Mouse (Mus musculus) midbrain, embryonic 16.5 days (tissue): ENCODE data around the gene Rnf115. TPM values are rescaled to one million over a fixed set of nuclear protein-coding genes. Genes with fewer than 3 reads are reported as not detected.

Source experiments
- polyA plus RNA-seq: library from polyadenylated mRNA; unstranded; fragments of >200 nt; fragmentation: Nextera tagmentation; extraction: Ambion mirVana; gene quantifications from 2 replicates; pipeline ENCODE4 v1.2.1, GENCODE M21; 2015

The Rnf115 gene
- polyA plus RNA-seq, 1 experiment from 2014 or later, result 71.4 TPM

Other genes starting within 250 kb of the Rnf115 start
- 1.8 and 2.4 TPM in 2 replicates for gene Hfe2, start 202.5 kb upstream of the Rnf115 start, polyA plus RNA-seq
- 41.5 and 43.5 TPM in 2 replicates for gene Txnip, start 169.7 kb upstream of the Rnf115 start, polyA plus RNA-seq
- gene Gm16253, start 150.7 kb upstream of the Rnf115 start, polyA plus RNA-seq, result 1.6 and 1.8 TPM in 2 replicates
- 36.7 and 38.8 TPM in 2 replicates for gene Polr3gl, start 133.5 kb upstream of the Rnf115 start, polyA plus RNA-seq
- gene Ankrd34a, start 131.0 kb upstream of the Rnf115 start, polyA plus RNA-seq, result 16.4 and 20.6 TPM in 2 replicates
- 4.0 and 4.7 TPM in 2 replicates for gene Lix1l, start 126.5 kb upstream of the Rnf115 start, polyA plus RNA-seq
- 118 and 123 TPM in 2 replicates for gene Rbm8a, start 97.7 kb upstream of the Rnf115 start, polyA plus RNA-seq
- gene Pex11b, start 92.3 kb upstream of the Rnf115 start, polyA plus RNA-seq, result 60.5 and 67.0 TPM in 2 replicates
- gene Gm42957, start 92.2 kb upstream of the Rnf115 start, polyA plus RNA-seq, result 0.07 and 0.24 TPM in 2 replicates
- 1.1 and 1.2 TPM in 2 replicates for gene Itga10, start 82.1 kb upstream of the Rnf115 start, polyA plus RNA-seq
- gene Ankrd35, start 57.5 kb upstream of the Rnf115 start, polyA plus RNA-seq, result 2.9 and 3.2 TPM in 2 replicates
- 38.7 and 41.6 TPM in 2 replicates for gene Pias3, start 31.3 kb upstream of the Rnf115 start, polyA plus RNA-seq
- gene Nudt17, start 19.1 kb upstream of the Rnf115 start, polyA plus RNA-seq, result 16.0 and 17.2 TPM in 2 replicates
- gene Polr3c, start within 50 bp of the Rnf115 start, polyA plus RNA-seq, result 33.3 and 34.0 TPM in 2 replicates
- 0.60 and 0.68 TPM in 2 replicates for gene Pdzk1, start 101.6 kb downstream of the Rnf115 start, polyA plus RNA-seq
- gene Cd160, start 101.7 kb downstream of the Rnf115 start, polyA plus RNA-seq, result 0.27 and 0.48 TPM in 2 replicates
- 2.0 and 2.4 TPM in 2 replicates for gene Gja5, start 177.0 kb downstream of the Rnf115 start, polyA plus RNA-seq
- gene Gpr89, start 177.7 kb downstream of the Rnf115 start, polyA plus RNA-seq, result 36.3 and 41.2 TPM in 2 replicates
- gene Gja8, start 198.4 kb downstream of the Rnf115 start, polyA plus RNA-seq, result 0.04 TPM in 1 of 2 replicates, not detected in the other